Mouse (Mus musculus) lung, postnatal 0 days (tissue): ENCODE data around the gene Inpp5a.

Experiments used
- CTCF ChIP-seq: IDR thresholded peaks from 2 replicates; pipeline ENCODE4 v1.5.1; 2016; ENCODE audit warnings: antibody characterized with exemption, mild to moderate bottlenecking
- EP300 ChIP-seq: IDR thresholded peaks from 2 replicates; pipeline ENCODE4 v1.6.1; 2016; ENCODE audit warnings: antibody characterized with exemption, mild to moderate bottlenecking, control low read depth

- TF ChIP-seq CTCF = no peak
- TF ChIP-seq EP300 = no peak
Observed at GRCm38 (mm10) chr7:139341020-139341660, 47.8 kb upstream of the Inpp5a start.
